Mouse (Mus musculus): ENCODE measurements around the gene Irgm1. TPM values are rescaled to one million over a fixed set of nuclear protein-coding genes. Genes with fewer than 3 reads are reported as not detected.
"Not testable (repeated sequence)": the region's sequence is repeated elsewhere in the genome, so short reads cannot be mapped to it uniquely, and the experiment has no call there.

Gene Irgm1
- polyA plus RNA-seq, 1 experiment from 2014 or later, result 18.3 TPM

DNA sequence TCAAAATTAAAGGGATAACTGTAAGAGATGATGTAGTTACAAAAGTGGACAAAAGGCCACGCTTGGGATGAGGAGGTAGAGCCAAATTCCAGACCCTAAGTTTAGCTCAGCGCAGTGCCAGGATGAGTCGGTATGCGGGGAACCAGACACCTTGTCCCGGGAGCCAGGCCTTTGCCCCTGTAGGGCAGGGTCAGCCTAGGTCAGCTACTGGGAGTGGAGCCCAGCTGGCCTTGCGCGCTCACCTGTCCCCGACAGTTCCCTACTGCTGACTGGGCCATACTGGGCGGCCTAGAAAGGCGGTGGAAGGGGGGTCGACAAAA lies 34.5 kb downstream of the Irgm1 start:
- H3K27me3 ChIP-seq (ENCODE audit: insufficient read depth, low read length), result 0 out of 2 replicates have a peak, but pooled peaks cover 3% of the 10 kb centered on the region
- peak overlapping the region; percentile 83 for H3K4me3 ChIP-seq (ENCODE audit: low read length)
- peaks cover 15% of the 10 kb centered on the region for H3K4me1 ChIP-seq (ENCODE audit: insufficient read depth, low read length)
- H3K36me3 ChIP-seq (ENCODE audit: insufficient read depth, low read length), result no peaks in the 10 kb centered on the region
- H3K27ac ChIP-seq (ENCODE audit: low read length), result no peak overlapping the region
- no peaks in the 10 kb centered on the region for H3K9me3 ChIP-seq (ENCODE audit: low read length)
- 8% methylated on average over 11 of the region's 11 CpGs for WGBS
- ATAC-seq (ENCODE audit: low FRiP score, low TSS enrichment), result peak; percentile 5
- H3K9ac ChIP-seq (replicated peaks; ENCODE audit: low read length), result peak overlapping the region; percentile 76
- H3K4me2 ChIP-seq (replicated peaks; ENCODE audit: low read depth, low read length), result peak overlapping the region; percentile 72

DNA sequence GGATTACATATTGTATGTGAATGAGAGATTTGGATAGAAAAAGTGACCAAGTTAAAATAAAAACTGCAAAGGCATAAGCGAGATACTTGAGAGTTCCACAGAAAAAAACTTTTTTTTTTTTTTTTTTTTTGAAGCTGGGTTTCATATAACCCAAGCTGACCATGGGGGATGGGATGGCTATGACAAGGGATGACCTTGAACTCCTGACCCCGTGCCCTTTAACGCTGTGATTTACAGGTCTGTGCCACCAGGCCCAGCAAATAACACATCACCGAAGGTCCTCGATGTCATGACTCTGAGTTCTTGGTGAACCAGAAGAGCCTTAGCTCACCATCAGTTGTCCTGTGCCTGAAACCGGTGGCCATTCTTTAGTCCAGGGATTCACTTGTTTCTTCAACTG lies 35.6 kb downstream of the Irgm1 start:
- peaks cover 10% of the 10 kb centered on the region for H3K4me1 ChIP-seq (ENCODE audit: insufficient read depth, low read length)
- no peak overlapping the region for H3K9ac ChIP-seq (replicated peaks; ENCODE audit: low read length)
- no peak overlapping the region for H3K27ac ChIP-seq (ENCODE audit: low read length)
- no peaks in the 10 kb centered on the region for H3K36me3 ChIP-seq (ENCODE audit: insufficient read depth, low read length)
- H3K27me3 ChIP-seq (ENCODE audit: insufficient read depth, low read length), result 0 out of 2 replicates have a peak, but pooled peaks cover 3% of the 10 kb centered on the region
- no peak overlapping the region for H3K4me2 ChIP-seq (replicated peaks; ENCODE audit: low read depth, low read length)
- no peak for ATAC-seq (ENCODE audit: low FRiP score, low TSS enrichment)
- no peak overlapping the region for H3K4me3 ChIP-seq (ENCODE audit: low read length)
- 71% methylated on average over 6 of the region's 6 CpGs for WGBS
- no peaks in the 10 kb centered on the region for H3K9me3 ChIP-seq (ENCODE audit: low read length)

DNA sequence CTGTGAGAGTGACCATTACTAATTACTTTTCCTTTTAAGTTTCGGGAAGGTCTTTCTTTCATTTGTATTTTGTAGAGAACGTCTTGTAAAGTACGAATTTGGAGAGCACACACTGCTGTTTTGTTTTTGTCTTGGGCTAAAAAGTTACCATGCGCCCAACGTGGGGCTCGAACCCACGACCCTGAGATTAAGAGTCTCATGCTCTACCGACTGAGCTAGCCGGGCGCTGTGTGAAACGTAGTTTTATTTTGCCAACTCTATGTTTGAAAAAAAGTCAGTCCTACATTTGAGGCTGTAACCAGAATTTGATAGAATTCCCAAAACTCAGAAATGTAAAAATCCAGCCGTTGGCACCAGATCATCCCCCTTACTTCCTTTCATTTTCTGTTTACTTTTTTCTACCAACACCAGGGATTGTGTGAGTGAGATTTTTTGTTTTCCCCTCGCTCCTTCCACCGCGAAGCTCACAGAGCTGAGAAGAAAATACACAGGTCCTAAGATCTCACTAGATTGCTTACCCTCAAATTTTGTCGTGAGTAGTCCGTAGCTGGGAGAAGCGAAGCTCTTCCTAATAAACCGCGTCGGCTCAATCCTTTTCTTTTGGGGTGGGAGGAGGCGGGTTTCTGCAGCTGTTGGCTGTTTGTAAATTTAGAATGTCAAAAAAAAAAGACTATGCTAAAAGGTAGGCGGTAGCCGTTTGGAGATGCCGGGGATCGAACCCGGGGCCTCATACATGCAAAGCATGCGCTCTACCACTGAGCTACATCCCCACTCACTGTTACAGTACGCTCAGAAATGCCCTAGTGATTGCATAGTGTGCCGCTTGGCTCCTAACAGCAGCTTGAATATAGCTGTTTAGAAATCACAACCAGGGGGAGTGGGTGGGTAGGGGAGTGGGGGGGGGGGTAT lies 37.5 kb downstream of the Irgm1 start:
- peaks cover 10% of the 10 kb centered on the region for H3K4me1 ChIP-seq (ENCODE audit: insufficient read depth, low read length)
- peak; percentile 84 for ATAC-seq (ENCODE audit: low FRiP score, low TSS enrichment)
- H3K9me3 ChIP-seq (ENCODE audit: low read length), result no peaks in the 10 kb centered on the region
- H3K27ac ChIP-seq (ENCODE audit: low read length), result peak overlapping the region; percentile 80; the same call in 1 of the 2 replicates
- no peaks in the 10 kb centered on the region for H3K36me3 ChIP-seq (ENCODE audit: insufficient read depth, low read length)
- WGBS, result under 1% methylated on average over 30 of the region's 30 CpGs
- 0 out of 2 replicates have a peak, but pooled peaks cover 3% of the 10 kb centered on the region for H3K27me3 ChIP-seq (ENCODE audit: insufficient read depth, low read length)
- peak overlapping the region; percentile 72 for H3K9ac ChIP-seq (replicated peaks; ENCODE audit: low read length)
- peak overlapping the region; percentile 60 for H3K4me2 ChIP-seq (replicated peaks; ENCODE audit: low read depth, low read length)
- H3K4me3 ChIP-seq (ENCODE audit: low read length), result peak overlapping the region; percentile 80

DNA sequence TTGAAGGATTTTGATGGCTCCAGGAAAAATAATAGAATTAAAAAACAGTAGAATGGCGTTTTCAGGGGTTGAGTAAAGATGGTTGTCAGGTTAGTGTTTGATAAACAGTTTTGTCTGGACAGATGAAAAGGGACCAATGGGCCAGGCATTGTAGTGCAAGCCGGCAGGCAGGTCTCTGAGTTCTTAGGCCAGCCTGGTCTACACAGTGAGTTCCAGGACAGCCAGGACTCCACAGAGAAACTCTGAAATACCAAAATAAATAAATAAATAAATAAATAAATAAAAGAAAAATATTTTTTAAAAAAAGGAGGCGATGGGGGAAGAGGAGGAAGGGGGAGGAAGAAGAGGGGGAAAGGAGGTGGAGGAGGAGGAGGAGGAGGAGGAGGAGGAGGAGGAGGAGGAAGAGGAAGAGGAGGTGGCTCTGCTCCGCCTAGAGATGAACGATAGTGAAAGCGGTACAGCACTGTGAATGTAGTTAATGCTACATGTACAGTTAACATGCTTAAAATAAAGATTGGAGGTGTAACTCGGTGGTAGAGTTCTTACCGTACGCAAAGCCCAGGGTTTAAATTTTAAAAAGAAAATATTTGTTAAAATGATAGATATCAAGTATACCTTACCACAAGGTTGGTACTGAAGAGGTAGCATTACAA lies 38.3 kb downstream of the Irgm1 start:
- Histone ChIP-seq H3K9ac (replicated peaks; ENCODE audit: low read length) (no peak overlapping the region), H3K27me3 (ENCODE audit: insufficient read depth, low read length) (0 out of 2 replicates have a peak, but pooled peaks cover 3% of the 10 kb centered on the region), H3K4me1 (ENCODE audit: insufficient read depth, low read length) (peaks cover 4% of the 10 kb centered on the region), H3K27ac (ENCODE audit: low read length) (no peak overlapping the region), H3K4me2 (replicated peaks; ENCODE audit: low read depth, low read length) (peak overlapping the region; percentile 60), H3K36me3 (ENCODE audit: insufficient read depth, low read length) (no peaks in the 10 kb centered on the region), H3K4me3 (ENCODE audit: low read length) (peak overlapping the region; percentile 80; the same call in 1 of the 2 replicates), H3K9me3 (ENCODE audit: low read length) (no peaks in the 10 kb centered on the region)
- no peak for ATAC-seq (ENCODE audit: low FRiP score, low TSS enrichment)
- 36% methylated on average over 8 of the region's 9 CpGs for WGBS

DNA sequence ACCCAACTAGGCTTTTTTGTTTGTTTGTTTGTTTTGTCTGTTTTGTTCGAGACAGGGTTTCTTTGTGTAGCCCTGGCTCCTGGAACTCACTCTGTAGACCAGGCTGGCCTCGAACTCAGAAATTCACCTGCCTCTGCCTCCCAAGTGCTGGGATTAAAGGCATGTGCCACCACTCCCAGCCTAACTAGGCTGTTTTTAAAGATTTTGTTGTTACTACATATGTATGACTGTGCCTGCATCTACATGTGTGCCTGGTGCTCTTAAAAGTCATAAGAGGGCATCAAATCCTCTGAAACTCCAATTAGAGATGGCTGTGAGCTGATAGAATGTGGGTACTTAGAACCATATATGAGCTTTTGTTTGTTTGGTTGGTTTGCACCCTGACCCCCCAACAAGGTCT lies 40.2 kb downstream of the Irgm1 start:
- Histone ChIP-seq H3K4me3 (ENCODE audit: low read length) (no peak overlapping the region), H3K9ac (replicated peaks; ENCODE audit: low read length) (no peak overlapping the region), H3K4me2 (replicated peaks; ENCODE audit: low read depth, low read length) (no peak overlapping the region), H3K27ac (ENCODE audit: low read length) (no peak overlapping the region), H3K27me3 (ENCODE audit: insufficient read depth, low read length) (0 out of 2 replicates have a peak, but pooled peaks cover under 1% of the 10 kb centered on the region), H3K36me3 (ENCODE audit: insufficient read depth, low read length) (no peaks in the 10 kb centered on the region), H3K4me1 (ENCODE audit: insufficient read depth, low read length) (no peaks in the 10 kb centered on the region; the same call in 1 of the 2 replicates), H3K9me3 (ENCODE audit: low read length) (no peaks in the 10 kb centered on the region)
- ATAC-seq (ENCODE audit: low FRiP score, low TSS enrichment), result no peak
- 82% methylated on average over 2 of the region's 2 CpGs for WGBS

DNA sequence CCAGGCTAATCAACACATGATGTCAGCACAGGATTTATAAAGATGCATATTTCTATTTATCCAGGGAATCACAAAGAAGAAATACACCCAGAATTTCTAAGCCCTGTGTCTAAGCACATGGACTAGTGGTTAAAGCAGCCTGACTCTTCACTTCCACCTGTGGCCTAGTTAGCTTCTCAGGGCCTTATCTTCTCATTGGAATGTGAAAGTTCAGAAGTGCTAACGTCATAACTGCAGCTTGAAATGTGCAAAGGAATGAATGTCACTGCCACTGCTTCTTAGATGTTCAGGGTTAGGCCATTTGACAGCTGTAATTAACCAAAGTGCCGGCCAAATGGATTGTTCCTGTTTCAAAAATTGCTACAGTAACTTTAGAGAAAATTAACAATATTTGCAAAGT lies 41.2 kb downstream of the Irgm1 start:
- no peaks in the 10 kb centered on the region for H3K9me3 ChIP-seq (ENCODE audit: low read length)
- no peak overlapping the region for H3K27ac ChIP-seq (ENCODE audit: low read length)
- no peak overlapping the region for H3K4me3 ChIP-seq (ENCODE audit: low read length)
- no peaks in the 10 kb centered on the region for H3K27me3 ChIP-seq (ENCODE audit: insufficient read depth, low read length)
- 68% methylated on average over 2 of the region's 2 CpGs for WGBS
- no peak for ATAC-seq (ENCODE audit: low FRiP score, low TSS enrichment)
- no peak overlapping the region for H3K9ac ChIP-seq (replicated peaks; ENCODE audit: low read length)
- no peaks in the 10 kb centered on the region; the same call in 1 of the 2 replicates for H3K4me1 ChIP-seq (ENCODE audit: insufficient read depth, low read length)
- no peaks in the 10 kb centered on the region for H3K36me3 ChIP-seq (ENCODE audit: insufficient read depth, low read length)
- no peak overlapping the region for H3K4me2 ChIP-seq (replicated peaks; ENCODE audit: low read depth, low read length)

DNA sequence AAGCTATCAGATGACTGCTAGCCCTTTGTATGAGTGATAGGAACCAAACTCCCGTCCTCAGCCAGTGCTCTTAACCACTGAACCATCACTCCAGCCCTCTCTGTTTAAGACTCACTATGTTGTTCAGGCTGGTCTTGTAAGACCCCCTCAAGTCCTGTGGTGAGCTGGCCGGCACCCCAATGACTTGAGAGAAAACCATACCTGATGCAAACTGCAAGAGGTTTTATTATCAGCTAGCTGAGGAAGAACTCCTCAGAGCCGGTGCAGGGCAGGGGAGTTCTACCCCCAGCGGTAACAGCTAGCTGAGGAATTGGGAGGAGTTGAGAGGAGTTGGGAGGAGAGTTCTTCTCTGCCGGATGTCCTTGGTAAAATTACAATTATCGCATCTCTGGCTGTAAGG lies 43.6 kb downstream of the Irgm1 start:
- Histone ChIP-seq H3K4me1 (ENCODE audit: insufficient read depth, low read length) (peaks cover 10% of the 10 kb centered on the region), H3K27ac (ENCODE audit: low read length) (no peak overlapping the region), H3K9me3 (ENCODE audit: low read length) (no peaks in the 10 kb centered on the region), H3K4me3 (ENCODE audit: low read length) (no peak overlapping the region), H3K9ac (replicated peaks; ENCODE audit: low read length) (no peak overlapping the region), H3K4me2 (replicated peaks; ENCODE audit: low read depth, low read length) (no peak overlapping the region), H3K27me3 (ENCODE audit: insufficient read depth, low read length) (peaks cover 6% of the 10 kb centered on the region; the same call in 1 of the 2 replicates), H3K36me3 (ENCODE audit: insufficient read depth, low read length) (no peaks in the 10 kb centered on the region)
- no peak for ATAC-seq (ENCODE audit: low FRiP score, low TSS enrichment)
- WGBS, result 66% methylated on average over 6 of the region's 6 CpGs

DNA sequence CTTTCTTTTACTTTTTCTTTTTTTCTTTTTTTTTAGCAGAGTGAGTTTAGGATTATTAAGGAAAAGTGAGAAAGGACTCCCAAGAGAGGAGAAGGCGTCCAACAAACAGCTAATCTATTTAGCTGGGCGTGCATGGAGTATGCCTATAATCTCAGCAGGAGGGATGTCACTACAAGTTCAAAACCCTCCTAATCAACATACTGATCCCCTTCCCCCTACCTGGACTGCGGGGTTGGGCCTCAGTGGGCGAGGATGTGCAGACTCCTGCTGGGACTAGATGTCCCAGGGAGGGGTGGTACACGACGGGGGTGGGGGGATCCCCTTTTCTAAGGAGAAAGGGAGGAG lies 44.8 kb downstream of the Irgm1 start:
- H3K27ac ChIP-seq (ENCODE audit: low read length), result peak overlapping the region; percentile 36; the same call in 1 of the 2 replicates
- H3K36me3 ChIP-seq (ENCODE audit: insufficient read depth, low read length), result no peaks in the 10 kb centered on the region
- peak; percentile 49 for ATAC-seq (ENCODE audit: low FRiP score, low TSS enrichment)
- peak overlapping the region; percentile 46 for H3K4me3 ChIP-seq (ENCODE audit: low read length)
- WGBS, result 3% methylated on average over 6 of the region's 6 CpGs
- H3K9me3 ChIP-seq (ENCODE audit: low read length), result no peaks in the 10 kb centered on the region
- H3K4me2 ChIP-seq (replicated peaks; ENCODE audit: low read depth, low read length), result peak overlapping the region; percentile 67
- H3K4me1 ChIP-seq (ENCODE audit: insufficient read depth, low read length), result peaks cover 10% of the 10 kb centered on the region
- H3K9ac ChIP-seq (replicated peaks; ENCODE audit: low read length), result peak overlapping the region; percentile 65
- peaks cover 6% of the 10 kb centered on the region; the same call in 1 of the 2 replicates for H3K27me3 ChIP-seq (ENCODE audit: insufficient read depth, low read length)

DNA sequence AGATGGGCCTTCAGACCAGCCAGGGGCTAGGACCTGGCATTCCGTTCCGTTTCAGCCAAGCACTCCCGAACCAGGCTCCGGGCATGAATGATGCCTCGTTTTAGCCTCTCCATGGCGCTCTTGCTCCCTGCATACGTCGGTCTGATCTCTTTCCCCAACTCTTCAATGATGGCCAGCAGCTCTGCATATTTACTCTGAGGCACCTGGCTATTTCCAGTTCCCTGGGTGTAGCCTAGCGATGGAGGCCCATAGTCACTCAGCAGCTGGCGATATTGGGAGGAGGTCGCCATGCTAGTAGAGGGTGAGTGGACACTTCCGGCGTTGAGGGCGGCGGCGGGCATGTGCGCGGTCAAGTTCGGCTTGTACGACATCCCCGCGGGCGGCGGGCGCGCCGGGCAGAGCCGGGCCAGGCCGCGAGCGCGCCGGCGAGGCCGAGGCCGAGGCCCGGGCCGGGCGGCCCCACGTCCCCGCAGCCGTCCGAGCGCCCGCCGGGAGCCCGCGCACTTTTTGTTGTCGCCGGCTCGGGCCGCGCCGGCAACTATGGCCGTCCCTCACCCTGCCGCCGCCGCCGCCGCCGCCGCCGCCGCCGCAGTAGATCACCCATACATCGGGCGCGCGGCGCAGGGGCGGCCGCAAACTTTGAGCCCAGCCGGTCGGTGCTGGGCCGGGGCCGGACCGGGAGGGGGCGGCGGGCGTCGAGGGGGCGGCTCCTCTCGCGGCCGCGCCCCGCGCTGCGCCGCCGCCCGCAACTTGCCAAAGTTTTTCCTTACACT lies 45.3 kb downstream of the Irgm1 start, which contains the start of the genes Trim7 and Gm12184:
Trim7 (plus strand) TSS at position 162 of the 773 bp plus-strand sequence.
Gm12184 (minus strand) TSS at position 677 of the 773 bp plus-strand sequence.
- under 1% methylated on average over 42 of the region's 92 CpGs for WGBS
- not testable (repeated sequence) for H3K36me3 ChIP-seq (ENCODE audit: insufficient read depth, low read length); H3K4me1 ChIP-seq (ENCODE audit: insufficient read depth, low read length); H3K9me3 ChIP-seq (ENCODE audit: low read length); H3K27me3 ChIP-seq (ENCODE audit: insufficient read depth, low read length)
- ATAC-seq (ENCODE audit: low FRiP score, low TSS enrichment), result peak; percentile 85
- peak within 1 kb of the TSS; percentile 36; the same call in 1 of the 2 replicates for H3K27ac ChIP-seq (ENCODE audit: low read length)
- H3K9ac ChIP-seq (replicated peaks; ENCODE audit: low read length), result peak within 1 kb of the TSS; percentile 65
- peak within 1 kb of the TSS; percentile 67 for H3K4me2 ChIP-seq (replicated peaks; ENCODE audit: low read depth, low read length)
- peak within 1 kb of the TSS; percentile 46 for H3K4me3 ChIP-seq (ENCODE audit: low read length)

Data from kidney, embryonic 16.5 days (tissue).